Mouse (Mus musculus) stomach, embryonic 14.5 days (tissue): ENCODE results near the gene Cyp4f14. TPM values are rescaled to one million over a fixed set of nuclear protein-coding genes. Genes with fewer than 3 reads are reported as not detected.

ENCODE experiments used
- ATAC-seq: fragments of 200-750 bp; cut with Nextera tagmentation; 2 replicates; pipeline ENCODE4 v1.8.0; 2017; ENCODE audit warnings: low read depth, moderate TSS enrichment; ENCODE audit not compliant: insufficient number of reproducible peaks, insufficient read depth, low FRiP score
- H3K27ac ChIP-seq: fragments of 300-500 bp; sonication (generic); 2 replicates; pipeline ENCODE4 v1.5.1; 2014; ENCODE audit warnings: mild to moderate bottlenecking, low read length, moderate library complexity, mixed read lengths
- H3K27me3 ChIP-seq: fragments of 300-500 bp; sonication (generic); 2 replicates; pipeline ENCODE4 v1.6.1; 2014; ENCODE audit warnings: low read length, control low read depth, mixed read lengths; ENCODE audit not compliant: control insufficient read depth, insufficient read depth
- H3K36me3 ChIP-seq: fragments of 300-500 bp; sonication (generic); 2 replicates; pipeline ENCODE4 v1.6.1; 2014; ENCODE audit warnings: mild to moderate bottlenecking, control low read depth, low read length, moderate library complexity, mixed read lengths; ENCODE audit not compliant: control insufficient read depth, insufficient read depth
- H3K4me1 ChIP-seq: fragments of 300-500 bp; sonication (generic); 2 replicates; pipeline ENCODE4 v1.6.1; 2014; ENCODE audit warnings: low read length, control low read depth, mixed read lengths; ENCODE audit not compliant: control insufficient read depth, insufficient read depth
- H3K4me2 ChIP-seq: fragments of 300-500 bp; sonication (generic); replicated peaks from 2 replicates; pipeline ENCODE4 v1.6.1; 2014; ENCODE audit warnings: low read depth, low read length, control low read depth
- H3K4me3 ChIP-seq: fragments of 300-500 bp; sonication (generic); 2 replicates; pipeline ENCODE4 v1.5.1; 2014; ENCODE audit warnings: low read depth, low read length, control low read depth
- H3K9ac ChIP-seq: fragments of 300-500 bp; sonication (generic); replicated peaks from 2 replicates; pipeline ENCODE4 v1.6.1; 2014; ENCODE audit warnings: low read depth, mild to moderate bottlenecking, control low read depth, low read length, moderate library complexity, mixed read lengths
- H3K9me3 ChIP-seq: fragments of 300-500 bp; sonication (generic); 2 replicates; pipeline ENCODE4 v1.6.1; 2016; ENCODE audit warnings: low read depth, low read length, control low read depth; ENCODE audit not compliant: control insufficient read depth
- WGBS: fragments of 180-500 bp; shearing (Covaris S2); extraction: QIAGEN DNeasy Blood & Tissue Kit; methylation state at CpG from one replicate; pipeline ENCODE4 v1.1.7; 2014; 5-methylcytosine and 5-hydroxymethylcytosine counted together
- polyA plus RNA-seq: library from polyadenylated mRNA; unstranded; fragments of >200 nt; fragmentation: Nextera tagmentation; extraction: Ambion mirVana; gene quantifications from 2 replicates; pipeline ENCODE4 v1.2.1, GENCODE M21; 2014

The Cyp4f14 gene
- polyA plus RNA-seq, 1 experiment from 2014 or later: not detected

GRCm38 (mm10) chr17:32906172-32906571 lies 11.0 kb downstream of the Cyp4f14 start:
- H3K27ac ChIP-seq: no peak overlapping the region
- no peaks in the 10 kb centered on the region for H3K36me3 ChIP-seq
- no peaks in the 10 kb centered on the region for H3K27me3 ChIP-seq
- H3K9ac ChIP-seq: no peak overlapping the region
- no peak overlapping the region for H3K4me2 ChIP-seq
- H3K9me3 ChIP-seq: no peaks in the 10 kb centered on the region
- H3K4me1 ChIP-seq: no peaks in the 10 kb centered on the region
- 79% methylated on average over 10 of the region's 10 CpGs for WGBS
- no peak for ATAC-seq
- no peak overlapping the region for H3K4me3 ChIP-seq

DNA sequence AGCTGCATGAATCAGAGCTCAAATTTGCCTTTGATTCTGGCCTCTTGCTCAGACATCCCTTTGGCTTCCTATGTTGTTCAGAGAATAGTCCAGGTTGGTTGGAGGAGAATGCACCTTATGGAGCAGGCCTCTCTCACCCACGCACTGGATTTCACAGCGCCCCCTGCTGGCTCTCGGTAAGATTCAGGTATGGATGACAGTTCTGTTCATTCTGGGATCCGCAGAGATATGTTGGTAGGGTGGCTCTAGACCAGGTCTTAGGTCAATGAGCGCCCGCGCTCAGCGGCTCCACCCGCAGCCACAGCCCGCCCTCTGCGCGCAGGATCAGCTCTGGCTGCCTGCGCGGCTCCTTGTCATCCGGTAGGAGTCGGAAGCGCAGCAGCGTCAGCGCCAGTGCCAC lies 11.9 kb downstream of the Cyp4f14 start:
- ATAC-seq: no peak
- Histone ChIP-seq H3K9ac (no peak overlapping the region), H3K9me3 (no peaks in the 10 kb centered on the region), H3K27ac (no peak overlapping the region), H3K4me3 (no peak overlapping the region), H3K27me3 (no peaks in the 10 kb centered on the region), H3K36me3 (no peaks in the 10 kb centered on the region), H3K4me2 (peak overlapping the region; percentile 23), H3K4me1 (no peaks in the 10 kb centered on the region)
- 18% methylated on average over 19 of the region's 19 CpGs for WGBS

DNA sequence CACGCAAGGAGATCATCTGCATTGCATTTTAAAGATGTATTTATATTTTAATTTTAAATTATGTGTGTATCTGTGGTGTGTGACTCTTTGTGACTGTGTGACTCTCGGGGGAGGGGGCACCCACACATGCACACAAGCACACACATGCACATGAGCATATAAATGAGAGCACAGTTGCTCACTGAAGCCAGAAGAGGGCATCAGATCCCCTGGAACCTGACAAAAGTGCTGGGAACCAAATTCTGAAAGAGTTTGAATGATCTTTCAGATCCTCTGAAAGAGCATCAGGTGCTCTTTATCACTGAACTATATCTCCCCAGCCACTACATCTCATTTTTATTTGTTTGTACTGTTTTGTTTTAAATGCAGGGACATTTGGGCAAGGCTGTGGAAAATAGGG lies 12.7 kb downstream of the Cyp4f14 start:
- Histone ChIP-seq H3K27ac (no peak overlapping the region), H3K4me1 (no peaks in the 10 kb centered on the region), H3K4me3 (no peak overlapping the region), H3K4me2 (no peak overlapping the region), H3K27me3 (no peaks in the 10 kb centered on the region), H3K9me3 (no peaks in the 10 kb centered on the region), H3K36me3 (no peaks in the 10 kb centered on the region), H3K9ac (no peak overlapping the region)
- WGBS: 68% methylated on average over 2 of the region's 2 CpGs
- no peak for ATAC-seq

DNA sequence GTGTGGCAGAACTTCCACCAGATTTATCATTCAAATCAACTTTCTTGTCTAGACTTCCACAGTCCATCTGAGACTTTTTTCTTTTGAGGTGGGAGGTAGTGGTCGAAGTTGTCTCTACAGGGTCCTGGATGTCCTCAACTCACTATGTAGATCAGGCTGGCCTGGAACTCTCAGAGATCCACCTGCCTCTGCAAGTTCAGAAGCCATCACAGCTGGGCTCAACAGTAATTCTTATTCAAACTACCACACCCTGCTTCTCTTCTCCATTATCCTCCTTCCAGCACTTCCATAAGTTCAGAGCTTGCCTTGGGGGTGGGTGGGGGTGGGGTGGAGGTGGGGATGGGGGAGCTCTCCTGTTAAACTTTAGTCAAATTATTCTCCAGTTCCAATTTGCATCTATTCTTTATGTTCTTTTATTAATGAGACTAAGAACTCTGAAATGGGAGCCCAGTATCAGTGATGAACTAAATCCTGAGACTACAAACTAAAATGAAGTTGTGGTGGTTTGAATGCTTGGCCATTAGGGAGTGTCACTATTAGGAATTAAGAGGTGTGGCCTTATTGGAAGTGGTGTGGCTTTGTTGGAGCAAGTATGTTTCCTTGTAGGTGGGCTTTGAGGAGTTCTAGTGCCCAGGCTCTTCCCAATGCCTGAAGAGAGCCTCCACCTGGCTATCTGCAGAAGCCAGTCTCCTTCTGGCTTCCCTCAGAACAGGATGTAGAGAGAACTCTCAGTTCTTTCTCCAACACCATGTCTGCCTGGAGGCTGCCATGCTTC lies 15.2 kb downstream of the Cyp4f14 start:
- 74% methylated on average over 1 of the region's 1 CpGs for WGBS
- no peak overlapping the region for H3K9ac ChIP-seq
- H3K27ac ChIP-seq: no peak overlapping the region
- H3K9me3 ChIP-seq: no peaks in the 10 kb centered on the region
- no peak overlapping the region for H3K4me2 ChIP-seq
- no peaks in the 10 kb centered on the region for H3K36me3 ChIP-seq
- ATAC-seq: no peak
- no peak overlapping the region for H3K4me3 ChIP-seq
- H3K4me1 ChIP-seq: no peaks in the 10 kb centered on the region
- no peaks in the 10 kb centered on the region for H3K27me3 ChIP-seq

DNA sequence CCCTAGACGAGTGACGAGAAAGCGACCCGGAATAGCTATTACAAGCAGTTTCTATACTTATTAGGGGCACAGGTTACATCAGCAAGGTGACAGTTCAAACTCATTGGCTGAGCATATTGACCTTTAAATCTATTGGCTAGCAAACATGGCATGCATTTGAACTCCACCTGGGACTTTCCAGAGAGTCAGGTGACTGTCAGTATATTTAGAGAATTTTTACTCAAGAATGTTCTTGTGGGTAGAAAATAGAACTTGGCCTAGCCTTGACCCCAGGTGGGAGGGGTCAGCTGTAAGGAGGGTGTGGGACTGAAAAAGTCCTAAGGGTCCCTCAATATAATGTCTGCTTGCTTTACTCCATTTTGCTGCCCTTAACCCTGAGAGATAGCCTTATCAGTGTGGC lies 21.7 kb downstream of the Cyp4f14 start:
- Histone ChIP-seq H3K4me1 (peaks cover 1% of the 10 kb centered on the region; the same call in 1 of the 2 replicates), H3K9me3 (no peaks in the 10 kb centered on the region)
- no peak for ATAC-seq

DNA sequence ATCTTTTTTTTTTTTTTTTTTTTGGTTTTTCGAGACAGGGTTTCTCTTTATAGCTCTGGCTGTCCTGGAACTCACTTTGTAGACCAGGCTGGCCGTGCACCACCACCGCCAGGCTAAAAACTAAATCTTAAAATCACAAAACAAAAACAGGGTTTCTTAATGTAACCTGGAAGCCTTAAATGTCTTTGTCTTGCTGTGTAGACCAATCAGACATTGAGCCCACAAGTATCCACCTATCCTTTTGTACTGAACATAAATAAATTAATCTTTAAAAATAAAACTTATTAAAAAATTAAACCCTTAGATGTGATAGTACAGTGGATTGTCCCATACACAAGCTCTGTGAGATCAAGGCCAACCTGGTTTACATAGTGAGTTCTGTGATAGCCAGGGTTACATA lies 23.2 kb downstream of the Cyp4f14 start:
- no peaks in the 10 kb centered on the region for H3K36me3 ChIP-seq
- H3K4me2 ChIP-seq: no peak overlapping the region
- no peaks in the 10 kb centered on the region for H3K27me3 ChIP-seq
- H3K9ac ChIP-seq: no peak overlapping the region
- no peak overlapping the region for H3K27ac ChIP-seq
- H3K4me3 ChIP-seq: no peak overlapping the region
- peaks cover 6% of the 10 kb centered on the region; the same call in 1 of the 2 replicates for H3K4me1 ChIP-seq
- WGBS: 81% methylated on average over 3 of the region's 3 CpGs
- ATAC-seq: no peak
- no peaks in the 10 kb centered on the region for H3K9me3 ChIP-seq

More for the DNA sequence above, 21.7 kb downstream of the Cyp4f14 start:
- Histone ChIP-seq H3K9ac (no peak overlapping the region), H3K36me3 (no peaks in the 10 kb centered on the region), H3K4me2 (no peak overlapping the region), H3K4me3 (no peak overlapping the region), H3K27ac (no peak overlapping the region), H3K27me3 (no peaks in the 10 kb centered on the region)
- WGBS: 85% methylated on average over 4 of the region's 4 CpGs

DNA sequence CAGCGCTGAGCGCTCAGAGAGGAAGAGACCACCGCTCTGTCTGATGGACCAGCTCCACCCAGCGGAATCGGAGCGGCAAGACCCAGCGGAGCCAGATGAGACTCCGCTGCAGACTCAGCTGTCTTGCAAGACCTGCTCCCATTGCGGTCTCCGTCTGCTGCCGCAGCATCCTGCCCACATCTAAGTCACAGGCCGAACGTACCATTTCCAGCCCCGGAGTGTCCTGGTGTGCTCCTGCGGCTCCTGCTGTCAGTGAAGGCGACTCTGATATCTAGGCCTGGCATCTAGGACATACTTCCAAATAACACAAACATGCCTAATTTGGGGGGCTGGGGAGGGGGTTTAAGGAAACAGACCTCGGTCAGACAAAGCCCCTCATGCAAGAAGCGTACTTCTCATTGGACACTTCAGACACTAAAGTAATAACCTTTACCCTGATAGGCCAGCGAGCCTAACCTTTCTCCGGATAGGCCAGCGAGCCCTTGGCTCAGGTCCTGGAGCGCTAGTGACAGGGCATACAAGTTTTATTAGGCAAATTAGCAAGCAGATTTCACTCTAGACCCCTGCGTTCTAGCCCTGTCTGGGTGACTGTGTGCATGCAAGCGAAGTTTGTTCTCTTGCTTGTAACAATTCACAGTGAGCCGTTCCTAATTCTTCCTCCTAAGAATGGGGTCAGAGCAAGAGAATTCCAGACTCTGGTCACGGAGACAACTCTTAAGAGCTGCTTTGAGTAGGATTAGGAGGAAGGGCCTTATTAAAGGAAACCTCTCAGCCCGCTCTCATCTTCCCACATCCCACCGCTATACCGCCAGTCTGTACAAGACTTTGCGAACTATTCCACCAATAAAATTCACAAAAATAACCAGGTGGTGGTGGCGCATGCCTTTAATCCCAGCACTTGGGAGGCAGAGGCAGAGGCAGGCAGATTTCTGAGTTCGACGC lies 25.6 kb downstream of the Cyp4f14 start, which contains the start of gene Zfp870:
Gene Zfp870, minus strand, starts transcription at position 404 of the 942 bp plus-strand sequence.
- Histone ChIP-seq H3K36me3 (no peaks in the 10 kb centered on the region), H3K4me2 (peak within 1 kb of the TSS; percentile 56), H3K4me1 (peaks cover 6% of the 10 kb centered on the region; the same call in 1 of the 2 replicates), H3K27ac (peak within 1 kb of the TSS; percentile 29; the same call in 1 of the 2 replicates), H3K9ac (peak within 1 kb of the TSS; percentile 39), H3K9me3 (no peaks in the 10 kb centered on the region), H3K4me3 (peak within 1 kb of the TSS; percentile 42), H3K27me3 (no peaks in the 10 kb centered on the region)
- 12% methylated on average over 33 of the region's 33 CpGs for WGBS
- peak; percentile 98 for ATAC-seq

- Histone ChIP-seq H3K27me3 (no peaks in the 10 kb centered on the region), H3K36me3 (no peaks in the 10 kb centered on the region), H3K27ac (peak overlapping the region; percentile 29; the same call in 1 of the 2 replicates), H3K9ac (peak overlapping the region; percentile 39), H3K4me3 (peak overlapping the region; percentile 42), H3K4me2 (peak overlapping the region; percentile 56), H3K4me1 (peaks cover 6% of the 10 kb centered on the region; the same call in 1 of the 2 replicates), H3K9me3 (no peaks in the 10 kb centered on the region)
- peak; percentile 56; the same call in 1 of the 2 replicates for ATAC-seq
- WGBS: 2% methylated on average over 11 of the region's 11 CpGs
Measured at GRCm38 (mm10) chr17:32890852-32891238, 26.3 kb downstream of the Cyp4f14 start.
